Mouse (Mus musculus): ENCODE data around the gene Junb. TPM values are rescaled to one million over a fixed set of nuclear protein-coding genes. Genes with fewer than 3 reads are reported as not detected.

Junb gene
- 100 to 1,000 TPM; 884 to 937 TPM for total RNA-seq (2023)

DNA sequence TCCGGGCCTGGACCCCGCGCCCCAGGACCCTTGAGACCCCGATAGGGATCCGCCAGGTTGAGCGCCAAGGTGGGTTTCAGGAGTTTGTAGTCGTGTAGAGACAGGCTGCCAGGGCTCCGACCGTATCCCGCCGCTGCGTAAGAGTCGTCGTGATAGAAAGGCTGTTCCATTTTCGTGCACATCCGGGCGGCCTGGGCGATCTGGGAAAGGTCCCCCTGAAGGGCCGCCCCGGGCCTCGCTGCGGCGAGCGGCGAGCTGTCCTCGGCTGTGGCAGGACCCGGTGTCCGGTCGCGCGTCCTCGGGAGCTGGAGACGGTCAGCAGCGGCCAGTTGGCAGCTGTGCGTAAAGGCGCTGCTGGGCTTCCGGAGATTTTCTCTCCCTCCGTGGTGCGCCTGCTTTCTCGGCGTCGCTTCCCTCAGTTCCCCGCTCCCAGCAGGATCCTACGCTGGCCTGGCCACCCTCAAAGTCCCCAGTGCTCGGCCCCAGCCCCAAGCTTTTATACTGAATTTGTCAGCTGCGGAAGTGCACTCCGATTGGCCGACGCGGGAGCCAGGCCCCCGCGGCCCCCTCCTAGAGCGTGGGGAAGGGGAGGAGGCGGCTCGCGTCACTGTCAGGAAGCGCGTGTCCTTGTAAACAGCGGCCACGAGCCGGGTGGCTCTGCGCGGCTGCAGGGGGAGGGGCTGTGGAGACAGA lies at the start of gene Junb:
Junb (minus strand) TSS at position 471 of the 693 bp plus-strand sequence.

GRCm38 (mm10) chr8:85026670-85027515 lies 48.4 kb upstream of the Junb start, which contains the start of gene Trir:
Gene Trir, plus strand, starts transcription at chr8:85026823.

DNA sequence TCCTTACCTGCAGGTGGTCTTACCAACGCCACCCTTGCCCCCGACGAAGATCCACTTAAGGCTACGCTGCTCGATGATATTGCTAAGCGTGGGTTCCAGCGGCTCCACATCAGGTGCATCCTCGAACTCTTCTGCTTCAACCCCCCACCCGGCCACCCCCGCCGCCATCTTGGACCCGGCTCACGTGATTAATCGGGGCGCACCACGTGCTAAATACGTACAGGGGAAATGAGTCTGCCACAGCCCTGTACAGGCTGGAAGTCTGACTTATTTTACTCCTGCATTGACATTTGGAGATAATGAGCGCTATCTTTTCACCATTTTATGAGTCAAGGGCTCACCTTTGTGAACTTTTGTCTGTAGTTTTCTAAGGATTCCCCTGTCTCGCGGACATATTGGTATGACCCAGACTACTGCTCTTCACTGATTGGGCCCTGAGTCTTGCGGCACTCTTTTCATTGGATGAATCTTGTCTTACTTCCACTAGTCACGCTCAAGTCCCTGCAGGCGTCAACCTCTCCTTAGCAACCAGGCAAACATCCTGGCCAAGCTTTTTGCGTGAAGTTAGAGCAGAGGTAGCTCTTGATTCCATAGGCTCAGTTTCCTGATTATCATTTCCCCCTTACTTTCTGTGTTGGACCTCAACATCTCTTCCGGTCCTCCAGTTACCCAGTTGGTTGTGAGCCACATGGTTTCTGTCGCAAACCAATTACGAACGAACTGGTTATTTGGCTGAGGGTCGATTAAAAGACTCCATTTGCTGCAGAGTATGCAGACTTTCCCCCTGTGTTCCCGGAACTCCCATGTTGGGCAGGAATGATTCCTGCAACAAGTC lies 46.8 kb upstream of the Junb start, which contains the start of gene Asna1:
Asna1 (minus strand) TSS at position 184 of the 835 bp plus-strand sequence.

GRCm38 (mm10) chr8:85014431-85014830 lies 35.9 kb upstream of the Junb start, which contains the start of gene Best2:
Gene Best2, minus strand, starts transcription at chr8:85014531.

GRCm38 (mm10) chr8:84990349-84990748 lies 11.8 kb upstream of the Junb start, which contains the start of gene Hook2:
Gene Hook2, plus strand, starts transcription at chr8:84990603.

GRCm38 (mm10) chr8:84969241-84970134 lies 9.0 kb downstream of the Junb start, which contains the start of the genes Gm49661, Prdx2 and Rnaseh2a:
Gene Gm49661, minus strand, starts transcription at chr8:84969433.
Gene Prdx2, plus strand, starts transcription at chr8:84969587.
Gene Rnaseh2a, minus strand, starts transcription at chr8:84969767.

DNA sequence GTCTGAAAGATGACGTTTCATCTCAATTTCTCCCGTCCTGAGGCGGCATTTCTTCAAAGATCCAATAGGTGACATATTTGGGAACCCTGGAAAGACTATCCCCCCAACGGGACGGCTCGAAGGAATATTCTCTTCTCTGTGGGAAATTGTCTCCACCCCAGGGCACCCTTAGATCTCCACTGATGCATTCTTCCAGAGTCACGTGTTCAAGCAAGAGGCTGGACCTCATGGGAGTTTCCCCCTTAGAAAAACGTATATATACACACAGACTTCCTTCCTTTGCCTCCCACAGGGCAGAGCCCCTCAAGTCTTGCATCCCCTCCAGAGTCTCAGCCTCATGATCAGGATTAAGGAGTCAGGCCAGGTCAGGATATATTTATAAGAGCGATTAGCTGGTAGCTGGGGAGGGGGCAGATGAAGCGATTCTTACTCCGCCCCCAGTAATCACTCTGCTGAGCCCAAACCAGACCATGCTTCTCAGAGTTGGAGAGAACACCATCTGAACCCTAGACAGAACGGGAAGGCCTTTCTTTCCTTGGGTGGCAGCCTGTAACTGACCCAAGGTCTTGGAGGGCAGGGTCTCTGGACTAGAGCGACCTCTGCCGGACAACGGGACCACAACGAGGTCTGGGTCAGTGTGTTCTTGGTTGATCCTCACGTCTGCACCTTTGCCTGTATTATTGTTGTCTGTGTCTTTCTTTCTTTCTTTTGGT lies 31.8 kb downstream of the Junb start, which contains the start of gene Rtbdn:
Rtbdn (plus strand) TSS at position 464 of the 713 bp plus-strand sequence.

DNA sequence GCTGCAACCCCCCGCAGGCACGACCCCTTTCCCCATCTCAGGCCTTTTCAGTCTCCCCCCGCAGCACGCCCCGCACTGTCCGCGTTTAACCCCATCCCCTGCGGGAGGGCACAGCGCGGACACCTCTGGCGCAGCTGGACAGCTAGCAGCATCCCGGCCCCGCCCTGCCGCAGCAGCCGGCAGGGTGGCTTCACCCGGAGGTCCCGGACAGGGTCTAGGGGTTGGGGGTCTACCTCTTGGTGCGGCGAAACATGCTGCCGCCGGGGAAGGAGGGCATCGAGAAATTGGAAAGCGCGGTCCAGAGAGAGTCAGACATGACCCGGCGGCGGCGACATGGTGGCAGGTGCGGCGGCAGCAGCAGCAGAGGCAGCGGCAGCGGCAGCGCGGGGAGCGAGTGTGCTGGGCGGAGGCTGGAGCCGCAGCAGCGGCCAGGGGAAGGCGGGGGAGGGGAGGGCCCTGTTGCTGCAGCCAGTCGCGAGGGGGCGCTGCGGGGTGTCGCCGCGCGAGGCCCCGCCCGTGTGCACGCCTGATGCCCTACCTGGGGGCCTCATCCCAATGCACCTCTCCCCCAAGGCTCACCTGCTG lies 41.5 kb downstream of the Junb start, which contains the start of gene Mast1:
Mast1 (minus strand) TSS at position 398 of the 585 bp plus-strand sequence.

Other genes with a start within 250 kb of the Junb start
- gene Nfix, start 178.4 kb downstream of the Junb start, total RNA-seq (2023), result 10 to 100 TPM; 19.5 to 24.7 TPM
- 1 to 10 TPM in 1 of 2 experiments, under 1 TPM in 1; 0.95 to 1.0 TPM for gene Dand5, start 155.9 kb downstream of the Junb start, total RNA-seq (2023)
- gene Gadd45gip1, start 147.2 kb downstream of the Junb start, total RNA-seq (2023), result 1 to 10 TPM; 6.1 to 6.9 TPM
- gene Rad23a, start 138.1 kb downstream of the Junb start, total RNA-seq (2023), result 10 to 100 TPM; 38.7 to 39.0 TPM
- gene Calr, start 131.8 kb downstream of the Junb start, total RNA-seq (2023), result 100 to 1,000 TPM; 286 to 287 TPM
- 10 to 100 TPM; 29.4 to 29.6 TPM for gene Farsa, start 121.7 kb downstream of the Junb start, total RNA-seq (2023)
- gene Syce2, start 106.6 kb downstream of the Junb start, total RNA-seq (2023), result 10 to 100 TPM; 13.6 to 16.0 TPM
- 1 to 10 TPM; 5.6 TPM for gene Gcdh, start 84.8 kb downstream of the Junb start, total RNA-seq (2023)
- gene Klf1, start 76.8 kb downstream of the Junb start, total RNA-seq (2023), result 10 to 100 TPM in 1 of 2 experiments, 1 to 10 TPM in 1; 6.4 to 17.8 TPM
- gene Dnase2a, start 70.2 kb downstream of the Junb start, total RNA-seq (2023), result 10 to 100 TPM; 19.0 to 25.7 TPM
- not detected for gene Mast1, start 41.4 kb downstream of the Junb start, total RNA-seq (2023)
- gene Rtbdn, start 31.7 kb downstream of the Junb start, total RNA-seq (2023), result not detected
- gene Gm49661, start 9.3 kb downstream of the Junb start, total RNA-seq (2023), result not detected
- gene Prdx2, start 9.1 kb downstream of the Junb start, total RNA-seq (2023), result 100 to 1,000 TPM in 1 of 2 experiments, 10 to 100 TPM in 1; 83.7 to 137 TPM
- 10 to 100 TPM; 32.2 to 37.0 TPM for gene Rnaseh2a, start 9.0 kb downstream of the Junb start, total RNA-seq (2023)
- gene Hook2, start 11.9 kb upstream of the Junb start, total RNA-seq (2023), result 1 to 10 TPM; 1.0 to 1.2 TPM
- gene Best2, start 35.8 kb upstream of the Junb start, total RNA-seq (2023), result not detected
- gene Asna1, start 46.6 kb upstream of the Junb start, total RNA-seq (2023), result 10 to 100 TPM; 57.0 to 57.8 TPM
- 100 to 1,000 TPM; 147 to 163 TPM for gene Trir, start 48.1 kb upstream of the Junb start, total RNA-seq (2023)
- gene Tnpo2, start 58.2 kb upstream of the Junb start, total RNA-seq (2023), result 10 to 100 TPM; 33.7 to 38.2 TPM
- 1 to 10 TPM; 4.5 to 5.5 TPM for gene Fbxw9, start 81.3 kb upstream of the Junb start, total RNA-seq (2023)
- not detected for gene Gm5741, start 89.3 kb upstream of the Junb start, total RNA-seq (2023)
- 10 to 100 TPM; 35.3 to 45.7 TPM for gene Dhps, start 93.0 kb upstream of the Junb start, total RNA-seq (2023)
- gene Wdr83os, start 102.0 kb upstream of the Junb start, total RNA-seq (2023), result 10 to 100 TPM; 34.0 to 35.8 TPM
- 10 to 100 TPM in 1 of 2 experiments, 1 to 10 TPM in 1; 9.7 to 13.2 TPM for gene Wdr83, start 102.6 kb upstream of the Junb start, total RNA-seq (2023)
- 100 to 1,000 TPM; 307 to 319 TPM for gene Man2b1, start 104.6 kb upstream of the Junb start, total RNA-seq (2023)
- not detected for gene Zfp791, start 144.4 kb upstream of the Junb start, total RNA-seq (2023)
- not detected for gene Cks1brt, start 173.2 kb upstream of the Junb start, total RNA-seq (2023)
- not detected for gene Olfr371, start 247.3 kb upstream of the Junb start, total RNA-seq (2023)

All from neutrophil, adult 59 days (primary cell).